Mouse (Mus musculus) MEL (cell line): Measurements from ENCODE around the gene Bach1. TPM values are rescaled to one million over a fixed set of nuclear protein-coding genes. Genes with fewer than 3 reads are reported as not detected.

Experiments
- DNase-seq: peaks from one replicate; pipeline ENCODE4 v3.0.0; 2011; ENCODE audit warnings: low read depth, low spot score
- H3K27ac ChIP-seq: 2 replicates; pipeline ENCODE4 v1.5.1; 2012; ENCODE audit warnings: low read depth, mild to moderate bottlenecking, control low read depth, low read length, moderate library complexity; ENCODE audit not compliant: control insufficient read depth
- H3K27me3 ChIP-seq, 2 experiments: fragments of 150-350 bp in 1 of 2; sonication (generic) in 1 of 2; 2 replicates each; pipeline ENCODE4 v1.6.1; 2012; ENCODE audit warnings: low read length in 2 of 2, mild to moderate bottlenecking in 2 of 2, improper control_type of control experiment in 1 of 2, moderate library complexity in 1 of 2; ENCODE audit not compliant: insufficient read depth in 2 of 2, control insufficient read depth in 1 of 2
- H3K36me3 ChIP-seq, 2 experiments: 2 replicates each; pipeline ENCODE4 v1.6.1; 2012 to 2014; ENCODE audit warnings: low read length in 2 of 2, improper control_type of control experiment in 1 of 2, inconsistent platforms in 1 of 2, mild to moderate bottlenecking in 1 of 2; ENCODE audit not compliant: insufficient read depth in 2 of 2, control insufficient read depth in 1 of 2
- H3K4me1 ChIP-seq, 2 experiments: fragments of 150-350 bp in 1 of 2; sonication (generic) in 1 of 2; 2 replicates each; pipeline ENCODE4 v1.6.1; 2012; ENCODE audit warnings: low read length in 2 of 2, improper control_type of control experiment in 1 of 2, mild to moderate bottlenecking in 1 of 2; ENCODE audit not compliant: insufficient read depth in 2 of 2, control insufficient read depth in 1 of 2
- H3K4me3 ChIP-seq, 2 experiments: fragments of 150-350 bp in 1 of 2; sonication (generic) in 1 of 2; 2 replicates each; pipeline ENCODE4 v1.5.1; 2012; ENCODE audit warnings: low read depth in 2 of 2, low read length in 2 of 2, mild to moderate bottlenecking in 2 of 2, moderate library complexity in 2 of 2, control low read depth in 1 of 2, improper control_type of control experiment in 1 of 2; ENCODE audit not compliant: control insufficient read depth in 1 of 2, insufficient read depth in 1 of 2
- H3K79me2 ChIP-seq: 2 replicates; pipeline ENCODE4 v1.6.1; 2012; ENCODE audit warnings: mild to moderate bottlenecking, low read length, moderate library complexity; ENCODE audit not compliant: control insufficient read depth, poor library complexity, insufficient read depth
- H3K9ac ChIP-seq: 2 replicates; pipeline ENCODE4 v1.6.1; 2012; ENCODE audit warnings: low read depth, mild to moderate bottlenecking, control low read depth, low read length, moderate library complexity; ENCODE audit not compliant: control insufficient read depth, poor library complexity, severe bottlenecking
- H3K9me3 ChIP-seq: fragments of 150-350 bp; sonication (generic); replicated peaks from 2 replicates; pipeline ENCODE4 v1.6.1; 2012; ENCODE audit warnings: mild to moderate bottlenecking, low read length, improper control_type of control experiment, moderate library complexity; ENCODE audit not compliant: insufficient read depth
- CHD2 ChIP-seq: IDR thresholded peaks from 2 replicates; pipeline ENCODE4 v1.6.1; 2011; ENCODE audit warnings: low read length, improper control_type of control experiment
- CTCF ChIP-seq, 3 experiments: IDR thresholded peaks in 2 of 3; conservative IDR thresholded peaks in 1 of 3; 2 replicates each; pipeline ENCODE4 v1.5.1; 2011 to 2012; ENCODE audit warnings: low read length in 3 of 3, low read depth in 2 of 3, mild to moderate bottlenecking in 2 of 3, improper control_type of control experiment in 1 of 3, inconsistent platforms in 1 of 3, mixed read lengths in 1 of 3, moderate library complexity in 1 of 3; ENCODE audit not compliant: control insufficient read depth in 1 of 3, insufficient read depth in 1 of 3, poor library complexity in 1 of 3, severe bottlenecking in 1 of 3
- ELF1 ChIP-seq: IDR thresholded peaks from 2 replicates; pipeline ENCODE4 v1.6.1; 2014; ENCODE audit warnings: low read depth, mild to moderate bottlenecking, inconsistent platforms, low read length, improper control_type of control experiment, moderate library complexity
- ETS1 ChIP-seq: IDR thresholded peaks from 2 replicates; pipeline ENCODE4 v1.6.1; 2012; ENCODE audit warnings: low read depth, mild to moderate bottlenecking, inconsistent platforms, low read length, improper control_type of control experiment, moderate library complexity
- HCFC1 ChIP-seq: IDR thresholded peaks from 2 replicates; pipeline ENCODE4 v1.6.1; 2012; ENCODE audit warnings: low read depth, mild to moderate bottlenecking, inconsistent platforms, low read length, improper control_type of control experiment, moderate library complexity
- JUND ChIP-seq: IDR thresholded peaks from 2 replicates; pipeline ENCODE4 v1.6.1; 2011; ENCODE audit warnings: low read depth, mild to moderate bottlenecking, improper control_type of control experiment, low read length
- KAT2A ChIP-seq: conservative IDR thresholded peaks from 2 replicates; pipeline ENCODE4 v1.6.1; 2012; ENCODE audit warnings: low read depth, low read length, improper control_type of control experiment, inconsistent platforms
- MAX ChIP-seq: IDR thresholded peaks from 2 replicates; pipeline ENCODE4 v1.6.1; 2011; ENCODE audit warnings: low read length, improper control_type of control experiment
- MAZ ChIP-seq: IDR thresholded peaks from 2 replicates; pipeline ENCODE4 v1.6.1; 2012; ENCODE audit warnings: low read depth, mild to moderate bottlenecking, inconsistent platforms, low read length, improper control_type of control experiment
- MEF2A ChIP-seq: IDR thresholded peaks from 2 replicates; pipeline ENCODE4 v1.6.1; 2014; ENCODE audit warnings: low read depth, mild to moderate bottlenecking, inconsistent platforms, low read length, improper control_type of control experiment; ENCODE audit not compliant: poor library complexity, insufficient replicate concordance, severe bottlenecking; ENCODE audit errors: extremely low read depth
- MYB ChIP-seq: IDR thresholded peaks from 2 replicates; pipeline ENCODE4 v1.6.1; 2011; ENCODE audit warnings: mild to moderate bottlenecking, low read depth, low read length, improper control_type of control experiment
- POLR2AphosphoS2 ChIP-seq: IDR thresholded peaks from 2 replicates; pipeline ENCODE4 v1.6.1; 2011; ENCODE audit warnings: low read length, improper control_type of control experiment
- POLR2AphosphoS5 ChIP-seq: IDR thresholded peaks from 2 replicates; pipeline ENCODE4 v1.6.1; 2012; ENCODE audit warnings: low read depth, borderline replicate concordance, mild to moderate bottlenecking, inconsistent platforms, low read length, moderate library complexity, mixed read lengths
- RCOR1 ChIP-seq: IDR thresholded peaks from 2 replicates; pipeline ENCODE4 v1.6.1; 2012; ENCODE audit warnings: low read depth, mild to moderate bottlenecking, inconsistent platforms, low read length, improper control_type of control experiment
- TAL1 ChIP-seq: IDR thresholded peaks from 2 replicates; pipeline ENCODE4 v1.6.1; 2012; ENCODE audit warnings: mild to moderate bottlenecking, inconsistent platforms, low read length, moderate library complexity, mixed read lengths
- TCF12 ChIP-seq: IDR thresholded peaks from 2 replicates; pipeline ENCODE4 v1.6.1; 2014; ENCODE audit warnings: low read depth, mild to moderate bottlenecking, inconsistent platforms, low read length, improper control_type of control experiment, moderate library complexity
- UBTF ChIP-seq: IDR thresholded peaks from 2 replicates; pipeline ENCODE4 v1.6.1; 2012; ENCODE audit warnings: low read depth, mild to moderate bottlenecking, inconsistent platforms, low read length, improper control_type of control experiment, moderate library complexity, borderline replicate concordance; ENCODE audit not compliant: insufficient read depth
- USF1 ChIP-seq: IDR thresholded peaks from 2 replicates; pipeline ENCODE4 v1.6.1; 2014; ENCODE audit warnings: low read depth, mild to moderate bottlenecking, inconsistent platforms, low read length, improper control_type of control experiment, moderate library complexity
- ZNF384 ChIP-seq: IDR thresholded peaks from 2 replicates; pipeline ENCODE4 v1.6.1; 2012; ENCODE audit warnings: low read depth, mild to moderate bottlenecking, inconsistent platforms, low read length, improper control_type of control experiment
- polyA plus RNA-seq, 2 experiments: library from polyadenylated mRNA; stranded (reverse) in 1 of 2; unstranded in 1 of 2; fragments of >175 nt in 1 of 2; fragments of >200 nt in 1 of 2; gene quantifications; 2 replicates each; pipeline versions ENCODE4 v1.2.1 to v1.2.4; 2012; ENCODE audit warnings: low replicate concordance in 2 of 2, low read depth in 1 of 2; ENCODE audit not compliant: insufficient read length in 2 of 2, insufficient read depth in 1 of 2, missing spikeins in 1 of 2
- total RNA-seq: library from RNA; depleted of rRNA; stranded (reverse); fragments of 300-350 nt; gene quantifications from 2 replicates; pipeline ENCODE4 v1.2.3, GENCODE M21; 2012

Gene Bach1
- total and polyA plus RNA-seq, 3 experiments: 20.5 to 21.1 TPM; not detected in 1

GRCm38 (mm10) chr16:87697707-87698365 lies 909 bp upstream of the Bach1 start (continued):
- TF ChIP-seq KAT2A: no peak
- TF ChIP-seq RCOR1: 0 out of 2 replicates have a peak, but pooled peaks have one; percentile 7
- TF ChIP-seq ELF1: 0 out of 2 replicates have a peak, but pooled peaks have one; percentile 35
- no peak for TF ChIP-seq CTCF (IDR thresholded peaks at IDR 0.05 in 2 of 3, conservative IDR thresholded peaks at IDR 0.05 in 1 of 3; ENCODE audit: control insufficient read depth in 1 of 3, insufficient read depth in 1 of 3, low read depth in 2 of 3, low read length in 3 of 3, poor library complexity in 1 of 3, severe bottlenecking in 1 of 3)
- no peak for TF ChIP-seq MYB
- TF ChIP-seq TAL1: peak; percentile 78
- no peak for TF ChIP-seq MEF2A
- no peak for TF ChIP-seq JUND
- TF ChIP-seq TCF12: peak; percentile 70; the same call in 1 of the 2 replicates
- no peak for TF ChIP-seq MAZ
- no peak for TF ChIP-seq POLR2AphosphoS2
- TF ChIP-seq UBTF: no peak
- TF ChIP-seq HCFC1: 0 out of 2 replicates have a peak, but pooled peaks have one; percentile 39
- TF ChIP-seq POLR2AphosphoS5: 0 out of 2 replicates have a peak, but pooled peaks have one; percentile 70

- Histone ChIP-seq H3K4me1 (peaks cover 5 to 27% of the 10 kb centered on the region in 2 experiments), H3K79me2 (peaks cover 42% of the 10 kb centered on the region)
- peak; percentile 68 for DNase-seq
Observed at GRCm38 (mm10) chr16:87699306-87699692, 554 bp downstream of the Bach1 start.

More at GRCm38 (mm10) chr16:87699306-87699692, 554 bp downstream of the Bach1 start:
- peaks cover 0 to 22% of the 10 kb centered on the region in 2 experiments; a peak in 2 of 4 replicates for H3K36me3 ChIP-seq
- H3K27me3 ChIP-seq: no peaks in the 10 kb centered on the region
- H3K4me3 ChIP-seq: peak overlapping the region; percentile 96 to 98
- H3K27ac ChIP-seq: peak overlapping the region; percentile 93
- TF ChIP-seq ZNF384 (peak; percentile 20; the same call in 1 of the 2 replicates), KAT2A (no peak), USF1 (no peak), TAL1 (no peak), MAX (0 out of 2 replicates have a peak, but pooled peaks have one; percentile 12), CHD2 (no peak), ETS1 (no peak)
- peak overlapping the region; percentile 96 for H3K9ac ChIP-seq
- no peaks in the 10 kb centered on the region for H3K9me3 ChIP-seq
